Mouse (Mus musculus) induced T-regulatory cell, adult 2 months (primary cell): ENCODE data around the gene Lrit2.

ENCODE experiments used
- DNase-seq: peaks from one replicate; pipeline ENCODE4 v3.0.0-alpha.2; 2012; ENCODE audit warnings: low read depth

Lrit2 gene

GRCm38 (mm10) chr14:37112931-37113330 lies 45.2 kb downstream of the Lrit2 start:
- DNase-seq, result no peak

- DNase-seq, result no peak
These were observed 46.2 kb downstream of the Lrit2 start, which contains the start of gene 2610528A11Rik for GRCm38 (mm10) chr14:37113922-37114321. TSS of gene 2610528A11Rik (minus strand) at chr14:37114022.

- DNase-seq, result no peak
These were observed 51.5 kb downstream of the Lrit2 start for GRCm38 (mm10) chr14:37119233-37119632.
